ENCODE assay signal across 11 mouse cellular contexts in the genomic region with DNA sequence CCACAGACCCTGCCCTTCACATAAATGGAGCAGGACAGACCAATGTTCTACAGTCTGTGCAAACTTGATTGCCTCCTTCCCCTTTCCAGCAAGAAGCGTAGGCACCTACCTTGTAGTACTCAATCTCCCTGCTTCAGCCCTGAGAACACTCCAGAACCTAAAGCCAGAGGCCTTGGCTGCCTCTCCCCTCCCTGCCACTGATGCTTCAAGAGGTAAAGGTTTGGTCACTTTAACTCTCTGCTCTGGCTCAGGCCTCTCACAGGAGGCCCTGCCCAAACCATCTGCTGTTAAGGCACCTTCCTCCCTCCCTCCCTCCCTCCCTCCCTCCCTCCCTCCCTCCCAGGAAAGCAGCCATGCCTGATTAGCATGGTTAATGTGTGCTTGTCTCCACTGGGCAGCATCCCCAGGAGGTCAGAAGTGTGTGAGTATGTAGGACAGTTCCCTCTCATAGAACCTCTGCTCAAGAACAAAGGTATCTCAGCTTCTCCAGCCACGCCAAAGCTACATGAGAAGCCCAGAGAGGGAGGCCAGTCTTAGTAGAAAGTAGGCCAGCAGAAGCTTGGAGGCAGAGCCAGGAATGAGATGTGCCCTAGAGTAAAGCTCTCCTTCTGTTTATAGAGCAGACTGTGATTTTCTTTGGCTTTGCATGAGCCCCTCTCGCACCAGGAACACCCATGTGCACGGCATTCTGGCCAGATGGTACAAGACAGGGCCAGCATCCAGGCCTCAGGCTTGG. TPM values are rescaled to one million over a fixed set of nuclear protein-coding genes. Genes with fewer than 3 reads are reported as not detected.
DNase-seq lines count a peak whose midpoint lies in the region; ATAC-seq and TF ChIP-seq lines count a peak whose summit lies in the region.
"Had no signal": no experiment of that assay in that cellular context is flagged by ENCODE, and none has a peak within 500 bp of the region (broad histone marks: within the 10 kb centered on the region; RNA-seq: fewer than 3 reads in every experiment).

No protein-coding gene starts in this region.

- peak; percentile 75 for ATAC-seq in cerebellum, adult (ENCODE audit: insufficient number of reproducible peaks, low FRiP score, low TSS enrichment)
- no peak for ATAC-seq in erythroblast, adult 5-6 weeks (replicated peaks; ENCODE audit: low FRiP score, poor library complexity, severe bottlenecking)

- TF ChIP-seq CTCF in layer of hippocampus, adult 2 months (conservative IDR thresholded peaks at IDR 0.05) = no peak

- no peak for DNase-seq in cerebellum, postnatal 4 days (ENCODE audit: low spot score in 2 of 2)
- no peak for DNase-seq in layer of hippocampus, adult 2 months (ENCODE audit: low spot score in 2 of 2)
- no peak for DNase-seq in layer of hippocampus, postnatal 25 days (ENCODE audit: extremely low spot score in 1 of 2, low spot score in 1 of 2)
- DNase-seq in adipocyte (ENCODE audit: low spot score) = peak; percentile 73
- DNase-seq in gonadal fat pad, adult 2 months (ENCODE audit: low read depth) = peak; percentile 63
- no peak for DNase-seq in testis, postnatal 10 days (ENCODE audit: low spot score)
- DNase-seq: heart, adult 2 months; lung, adult 18-20 months had no signal

- peak overlapping the region; percentile 90 for H3K27ac ChIP-seq in layer of hippocampus, adult 2 months
- H3K27ac ChIP-seq: heart, adult 2 months had no signal

- H3K4me3 ChIP-seq in layer of hippocampus, adult 2 months = no peak overlapping the region
- H3K4me3 ChIP-seq: heart, adult 2 months had no signal

RNA-seq across cellular contexts. Expression of gene Mapk8ip1, which starts 1.7 kb away (rescaled TPM):
- 100 to 1,000 TPM; 338 to 354 TPM for total RNA-seq in layer of hippocampus, adult 2 months (2021)
- 100 to 1,000 TPM; 339 to 369 TPM for total RNA-seq in layer of hippocampus, postnatal 25 days (2021)
- 13.6 and 18.1 TPM in 2 replicates for polyA plus RNA-seq in gonadal fat pad, adult 2 months (2012; rRNA removed)
- total RNA-seq in erythroblast, adult 5-6 weeks (2015; ENCODE audit: low replicate concordance) = not detected in 2 replicates
- total RNA-seq in erythroblast, adult 5-6 weeks (2017; ENCODE audit: low replicate concordance) = not detected in 2 replicates
- total RNA-seq: common myeloid progenitor, adult 5-6 weeks had no signal

RNA-seq across cellular contexts. Expression of gene 1700029I15Rik, which starts 20.4 kb away (rescaled TPM):
- total RNA-seq in layer of hippocampus, adult 2 months (2021) = 1 to 10 TPM; 4.5 to 5.0 TPM
- total RNA-seq in layer of hippocampus, postnatal 25 days (2021) = 1 to 10 TPM; 3.6 to 4.7 TPM
- 6.0 and 7.5 TPM in 2 replicates for polyA plus RNA-seq in gonadal fat pad, adult 2 months (2012; rRNA removed)
- total RNA-seq in erythroblast, adult 5-6 weeks (2015; ENCODE audit: low replicate concordance) = not detected in 2 replicates
- total RNA-seq in erythroblast, adult 5-6 weeks (2017; ENCODE audit: low replicate concordance) = 0.70 and 4.0 TPM in 2 replicates

RNA-seq across cellular contexts. Expression of gene Large2, which starts 28.1 kb away (rescaled TPM):
- total RNA-seq in layer of hippocampus, adult 2 months (2021) = 1 to 10 TPM in 1 of 2 experiments, under 1 TPM in 1; 0.98 to 1.1 TPM
- under 1 TPM; 0.34 to 0.96 TPM for total RNA-seq in layer of hippocampus, postnatal 25 days (2021)
- 22.6 and 27.0 TPM in 2 replicates for polyA plus RNA-seq in gonadal fat pad, adult 2 months (2012; rRNA removed)
- total RNA-seq in erythroblast, adult 5-6 weeks (2015; ENCODE audit: low replicate concordance) = 4.2 TPM in 1 of 2 replicates, not detected in the other
- not detected in 2 replicates for total RNA-seq in erythroblast, adult 5-6 weeks (2017; ENCODE audit: low replicate concordance)
- total RNA-seq: heart, adult 2 months had no signal

RNA-seq across cellular contexts. Expression of gene Pex16, which starts 28.3 kb away (rescaled TPM):
- 10 to 100 TPM; 34.9 to 36.1 TPM for total RNA-seq in layer of hippocampus, adult 2 months (2021)
- total RNA-seq in layer of hippocampus, postnatal 25 days (2021) = 10 to 100 TPM; 31.7 to 35.5 TPM
- polyA plus RNA-seq in gonadal fat pad, adult 2 months (2012; rRNA removed) = 96.0 and 180 TPM in 2 replicates
- total RNA-seq in erythroblast, adult 5-6 weeks (2015; ENCODE audit: low replicate concordance) = 0.38 and 2.3 TPM in 2 replicates
- total RNA-seq in erythroblast, adult 5-6 weeks (2017; ENCODE audit: low replicate concordance) = 3.7 and 6.6 TPM in 2 replicates

RNA-seq across cellular contexts. Expression of gene Cry2, which starts 31.1 kb away (rescaled TPM):
- 100 to 1,000 TPM; 105 to 108 TPM for total RNA-seq in layer of hippocampus, adult 2 months (2021)
- 100 to 1,000 TPM in 1 of 2 experiments, 10 to 100 TPM in 1; 85.6 to 106 TPM for total RNA-seq in layer of hippocampus, postnatal 25 days (2021)
- polyA plus RNA-seq in gonadal fat pad, adult 2 months (2012; rRNA removed) = 28.7 and 30.9 TPM in 2 replicates
- 0.19 and 0.63 TPM in 2 replicates for total RNA-seq in erythroblast, adult 5-6 weeks (2015; ENCODE audit: low replicate concordance)
- total RNA-seq in erythroblast, adult 5-6 weeks (2017; ENCODE audit: low replicate concordance) = 1.3 and 1.5 TPM in 2 replicates

Comparison
In these comparisons a context has a peak if more than half of its experiments do, and no peak if none do; other contexts are left out.
1. DNase-seq: peak in adipocyte (single experiment) and gonadal fat pad, adult 2 months (single experiment); none in cerebellum, postnatal 4 days (0 of 2), layer of hippocampus, adult 2 months (0 of 2), layer of hippocampus, postnatal 25 days (0 of 2) and testis, postnatal 10 days (single experiment).
2. RNA of gene Mapk8ip1, which starts 1.7 kb away (total RNA-seq): 339 to 369 TPM in layer of hippocampus, postnatal 25 days and 338 to 354 TPM in layer of hippocampus, adult 2 months; not detected in erythroblast, adult 5-6 weeks; every median in the first group is over 100 times any median in the second.